Mouse (Mus musculus): ENCODE measurements at regions not wholly inside any gene's neighbourhood (a gene's known extent, or its start where the extent isn't known, plus 50 kb on each side); places are given as distances from the start of the nearest gene placed in this dataset.
"Not testable (repeated sequence)": the region's sequence is repeated elsewhere in the genome, so short reads cannot be mapped to it uniquely, and the experiment has no call there.

DNA sequence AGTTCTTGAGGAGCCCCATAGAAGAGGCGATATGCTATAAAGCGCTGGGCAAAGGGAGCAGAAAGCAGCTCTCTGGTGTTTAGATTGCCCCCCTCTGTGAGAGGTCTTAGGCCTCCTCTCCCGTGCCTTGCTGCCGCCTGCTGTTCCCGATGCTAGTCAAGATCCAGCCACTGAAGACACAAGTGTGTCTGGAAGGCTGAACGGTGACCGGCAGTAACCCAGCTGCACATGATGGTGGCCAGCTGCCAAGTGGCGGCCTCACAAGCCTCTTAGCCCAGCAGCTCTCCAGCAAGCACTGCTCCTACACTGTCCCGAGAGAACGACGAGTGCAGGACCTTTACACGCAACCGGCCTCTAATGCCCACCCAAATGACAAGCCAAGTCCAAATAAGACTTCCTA is 104.1 kb upstream of the Abca1 start:
- no peak for DNase-seq (ENCODE audit: low read depth, low spot score)

DNA sequence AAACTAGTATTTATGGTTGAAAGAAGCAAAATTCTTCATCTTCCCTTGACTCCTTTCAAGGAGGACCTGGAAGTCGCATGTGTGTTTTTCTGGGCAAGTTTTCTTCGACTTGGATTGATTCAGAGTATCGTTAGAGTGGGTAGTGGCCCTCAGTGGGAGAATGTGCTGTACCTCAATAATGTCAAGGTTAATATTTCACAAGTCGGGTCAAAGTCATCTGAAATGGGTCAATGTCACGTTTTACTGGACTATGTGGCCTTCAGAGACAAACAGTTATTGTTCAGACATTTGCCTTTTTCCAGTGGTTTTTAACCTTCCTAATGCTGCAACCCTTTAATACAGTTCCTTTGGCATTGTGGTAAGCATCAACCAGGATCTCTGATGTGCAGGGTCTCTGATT is 102.8 kb upstream of the Abca1 start:
- DNase-seq (ENCODE audit: low read depth, low spot score): no peak

DNA sequence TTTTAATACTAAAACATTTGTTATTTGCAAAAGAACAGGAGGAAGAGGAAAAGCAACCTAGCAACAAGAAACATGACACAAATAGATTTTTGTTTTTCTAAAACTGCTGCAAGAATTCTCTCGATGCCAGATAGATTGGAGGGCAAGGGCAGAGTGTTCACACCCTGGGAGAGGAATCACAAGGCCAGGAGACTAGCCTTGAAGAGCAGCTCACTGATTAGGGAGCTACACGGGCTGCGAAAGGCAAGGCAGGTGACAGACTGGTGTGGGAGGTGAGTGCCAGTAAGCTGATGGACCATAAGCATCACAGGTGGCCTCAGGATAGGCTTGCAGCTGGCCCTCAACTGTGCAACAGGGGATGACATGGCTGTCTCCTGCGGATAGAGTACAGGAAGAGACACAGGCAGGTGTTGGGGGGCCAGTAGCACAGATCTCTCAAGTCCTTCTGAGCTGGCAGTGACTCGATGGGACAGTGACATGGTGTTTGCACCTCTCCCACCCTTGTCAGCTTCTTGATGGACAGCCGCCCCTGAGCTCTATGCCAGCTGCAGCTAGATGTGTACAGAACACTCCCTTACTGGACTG is 102.0 kb upstream of the Abca1 start:
- DNase-seq (ENCODE audit: low read depth, low spot score): no peak

DNA sequence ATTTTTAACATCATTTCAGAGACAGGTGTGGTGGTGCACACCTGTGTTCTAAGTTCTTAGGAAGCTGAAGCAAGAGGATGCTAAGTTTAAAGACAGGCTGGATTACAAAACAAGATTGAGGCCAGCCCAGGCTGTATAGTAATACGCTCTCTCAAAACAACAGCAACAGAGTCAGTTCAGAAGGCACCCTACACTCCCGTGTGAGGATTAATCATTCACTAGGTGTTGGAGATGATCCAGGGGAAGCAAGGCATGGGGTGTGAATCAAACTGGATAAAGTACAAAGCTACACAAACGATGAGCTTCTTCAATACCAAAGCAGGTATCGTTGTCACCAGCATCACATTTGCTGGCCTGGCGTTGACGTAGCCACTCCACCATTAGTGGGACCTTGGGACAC is 99.3 kb upstream of the Abca1 start:
- DNase-seq (ENCODE audit: low read depth, low spot score): no peak

DNA sequence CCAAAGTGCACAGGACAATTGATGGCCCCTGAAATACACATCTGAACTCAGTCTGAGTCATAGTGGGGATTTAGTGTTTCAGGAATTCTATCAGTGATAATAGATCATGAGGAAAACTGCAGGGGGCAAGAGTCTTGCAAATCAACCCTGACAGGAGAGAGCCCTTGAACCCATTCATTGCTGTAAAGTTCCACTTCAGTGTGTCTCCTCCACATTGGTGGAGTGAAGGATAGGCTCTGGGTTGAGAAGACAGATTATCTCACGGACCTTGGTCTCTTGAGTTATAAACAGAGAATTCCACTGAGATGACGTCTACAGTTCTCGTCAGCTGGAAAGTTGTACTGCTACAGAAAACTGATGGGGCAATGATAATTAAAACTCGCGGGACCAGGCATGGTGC is 97.3 kb upstream of the Abca1 start:
- DNase-seq (ENCODE audit: low read depth, low spot score): no peak

DNA sequence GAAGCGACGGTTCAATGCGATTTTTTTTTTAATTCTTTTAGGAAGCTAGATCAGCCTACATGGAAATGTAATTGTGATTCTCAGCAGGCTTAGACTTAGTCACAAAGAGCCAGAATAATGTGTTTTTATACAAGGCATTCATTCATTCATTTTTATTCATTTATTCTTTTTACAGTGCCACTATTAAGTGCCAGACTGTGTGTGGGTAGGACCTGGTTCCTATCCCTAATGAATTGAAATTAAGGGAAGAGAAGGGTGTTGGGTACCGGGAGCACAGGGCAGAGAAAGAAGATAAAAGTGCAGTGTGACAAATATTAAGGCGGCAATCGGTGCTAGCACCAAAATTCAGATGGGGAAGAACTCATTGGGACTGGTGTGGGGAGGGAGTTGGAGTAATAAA is 94.8 kb upstream of the Abca1 start:
- DNase-seq (ENCODE audit: low read depth, low spot score): no peak

DNA sequence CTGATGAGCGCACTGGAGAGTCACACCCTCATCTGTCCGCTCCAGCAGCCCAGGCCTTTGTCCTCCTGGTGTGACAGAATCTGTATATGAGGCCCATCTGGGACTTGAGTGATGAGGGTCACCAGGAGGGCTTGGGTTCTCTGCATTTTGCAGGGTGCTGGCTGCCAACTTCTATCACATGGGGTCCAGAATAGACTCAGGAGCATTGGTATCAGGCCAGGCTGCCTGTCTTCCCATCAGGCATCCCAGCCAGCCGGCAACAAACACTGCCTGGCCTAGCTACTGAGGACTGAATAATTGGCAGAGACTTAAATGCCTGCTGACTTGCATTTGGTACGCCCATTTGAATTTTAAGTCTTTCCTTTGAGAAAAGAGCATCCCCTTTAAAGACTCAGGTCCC is 94.0 kb upstream of the Abca1 start:
- DNase-seq (ENCODE audit: low read depth, low spot score): no peak

DNA sequence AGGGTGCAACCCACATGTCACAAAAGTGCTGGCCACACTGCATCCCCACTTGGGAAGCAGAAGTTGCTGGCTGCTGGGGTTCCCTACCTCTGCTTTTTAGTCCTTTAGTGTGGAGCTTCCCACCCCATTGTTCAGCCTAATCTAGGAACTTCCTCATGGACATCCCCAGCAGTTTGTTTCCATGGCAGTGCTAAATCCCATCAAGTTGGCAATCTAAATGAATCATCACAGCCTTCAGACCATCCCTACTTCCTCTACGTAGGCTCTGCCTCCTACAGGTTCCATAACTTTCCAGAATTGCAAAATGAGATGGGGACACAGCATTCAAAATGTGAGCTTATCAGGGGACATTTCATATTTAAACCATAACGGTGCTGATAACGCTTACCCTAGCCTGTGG is 90.6 kb upstream of the Abca1 start:
- DNase-seq (ENCODE audit: low read depth, low spot score): no peak

DNA sequence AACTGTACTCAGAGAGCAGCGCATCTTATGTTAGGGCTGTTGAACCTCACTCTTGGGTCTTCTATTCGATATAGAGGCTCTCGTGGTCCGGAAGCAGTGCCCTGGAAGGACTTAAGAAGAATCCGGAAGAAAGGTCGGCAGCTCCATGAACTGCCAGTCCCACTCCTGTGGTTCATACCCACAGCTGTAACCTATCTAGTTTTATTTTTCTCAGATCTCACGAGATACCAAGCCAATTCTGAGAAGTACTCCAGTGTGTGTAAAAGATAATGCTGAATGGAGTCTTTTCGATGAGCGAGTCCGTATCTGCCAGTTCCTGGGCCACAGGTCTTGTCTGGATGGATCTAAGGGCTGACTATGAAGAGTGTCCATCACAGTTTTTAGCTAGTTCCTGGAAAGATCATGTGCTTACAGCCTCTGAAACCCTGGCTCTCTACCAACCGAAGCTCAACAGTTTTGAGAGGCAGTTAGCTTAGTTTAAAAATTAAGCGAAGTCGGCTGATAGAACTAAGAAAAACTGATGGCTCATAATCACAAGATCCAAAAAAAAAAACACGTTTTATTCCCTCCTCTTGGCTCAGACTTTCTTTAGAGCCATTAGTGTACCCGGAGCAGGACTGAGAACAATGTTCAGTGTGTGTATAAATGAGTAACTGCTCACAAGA is 86.5 kb upstream of the Abca1 start:
- DNase-seq (ENCODE audit: low read depth, low spot score): no peak

DNA sequence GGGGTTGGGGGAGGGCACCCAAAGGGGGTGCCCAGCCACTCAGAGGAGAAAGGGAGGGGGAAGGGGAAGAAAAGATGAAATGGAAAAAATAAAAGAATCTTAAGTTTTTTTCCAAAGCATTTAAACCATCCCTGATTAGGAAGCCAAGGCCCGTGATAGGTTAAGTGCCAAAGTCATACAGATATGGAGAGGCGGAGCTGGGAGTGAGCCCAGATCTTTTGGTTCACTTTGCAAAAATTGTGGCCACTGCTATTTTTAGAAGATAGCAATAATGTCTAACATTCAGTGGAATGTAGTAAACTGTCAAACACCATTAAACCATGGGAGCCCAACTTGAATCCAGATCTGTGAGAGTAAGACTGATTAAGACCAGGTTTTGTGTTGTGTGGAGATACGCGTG is 85.9 kb upstream of the Abca1 start:
- DNase-seq (ENCODE audit: low read depth, low spot score): no peak

DNA sequence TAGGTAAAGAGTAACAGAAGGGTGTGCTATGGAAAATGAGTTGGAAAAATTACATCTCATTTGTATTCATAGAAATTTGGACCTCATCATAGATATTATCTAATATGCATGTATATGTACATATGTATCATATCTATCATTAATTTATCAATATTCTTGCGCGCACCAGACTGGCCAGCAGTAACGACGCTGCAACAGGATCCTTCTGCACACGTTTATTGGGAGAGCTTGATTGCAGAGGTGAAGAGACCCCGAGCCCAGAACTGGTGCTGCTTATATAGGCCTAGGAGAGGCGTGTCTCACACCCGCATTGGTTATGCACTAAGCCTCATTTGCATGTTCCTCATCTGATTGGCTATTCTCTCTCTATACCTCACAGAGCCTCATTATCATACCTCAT is 83.8 kb upstream of the Abca1 start:
- DNase-seq (ENCODE audit: low read depth, low spot score): not testable (repeated sequence)

DNA sequence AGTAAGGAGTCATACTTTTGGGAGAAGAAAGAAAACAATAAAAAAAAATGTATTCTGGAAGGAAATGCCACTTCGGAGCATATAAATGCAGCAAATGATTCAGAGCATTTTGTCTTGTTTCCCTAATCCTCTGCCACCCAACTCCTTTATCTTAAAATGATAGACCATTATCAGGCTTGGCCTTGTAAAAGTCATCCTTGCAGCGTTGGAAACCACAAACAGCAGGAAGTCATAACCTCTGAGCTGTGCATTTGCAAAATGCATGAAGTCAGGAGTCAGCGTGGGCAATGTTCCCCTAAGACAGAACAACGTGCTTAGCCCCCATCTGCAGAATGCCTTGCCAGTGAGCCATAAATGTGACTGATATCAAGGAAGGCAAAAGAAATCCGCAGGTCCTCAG is 80.2 kb upstream of the Abca1 start:
- no peak for DNase-seq (ENCODE audit: low read depth, low spot score)

DNA sequence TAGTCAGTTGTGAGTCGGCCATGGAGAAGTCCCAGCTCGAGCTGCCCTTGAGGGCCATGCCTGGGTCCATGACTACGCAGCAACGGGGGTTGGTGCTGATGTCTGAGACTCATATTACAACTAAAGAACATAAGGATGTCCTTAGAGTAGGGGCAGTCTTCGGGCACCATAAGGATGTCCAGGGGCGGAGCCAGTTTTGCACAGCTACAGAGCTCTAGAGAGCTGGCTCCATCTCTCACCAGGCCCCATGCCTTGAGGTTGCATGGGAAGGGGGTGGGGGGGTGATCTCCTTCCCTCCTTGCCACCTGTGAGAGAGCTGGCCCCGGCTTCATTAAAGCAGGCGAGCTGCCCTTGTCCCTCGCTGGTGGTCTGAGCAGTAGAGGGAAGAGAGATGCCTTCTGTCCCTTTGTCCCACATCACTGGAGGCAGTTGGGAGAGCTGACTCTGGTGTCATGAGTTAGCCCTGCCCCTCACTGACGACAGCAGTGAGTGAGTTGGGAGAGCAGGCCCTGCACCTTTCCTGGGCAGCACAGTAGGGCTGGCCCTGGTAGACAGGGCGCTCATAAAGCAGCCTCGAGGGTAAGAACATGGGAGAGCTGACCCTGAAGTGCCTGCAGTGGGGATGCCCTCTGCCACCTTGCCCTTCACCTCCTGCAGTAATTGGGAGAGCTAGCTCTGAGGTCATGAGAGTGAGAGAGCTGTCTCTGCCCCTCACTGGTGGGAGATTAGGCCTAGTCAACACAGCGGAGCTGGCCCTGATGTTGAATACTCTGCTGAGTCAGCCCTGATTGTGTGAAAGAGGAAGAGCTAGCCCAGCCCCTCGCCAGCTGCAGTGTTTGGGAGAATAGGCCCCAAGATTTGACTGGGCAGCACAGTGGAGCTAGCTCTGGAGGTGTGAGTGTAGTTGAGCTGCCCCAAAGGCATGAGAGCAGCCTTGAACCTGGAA is 78.9 kb upstream of the Abca1 start:
- DNase-seq (ENCODE audit: low read depth, low spot score): no peak

DNA sequence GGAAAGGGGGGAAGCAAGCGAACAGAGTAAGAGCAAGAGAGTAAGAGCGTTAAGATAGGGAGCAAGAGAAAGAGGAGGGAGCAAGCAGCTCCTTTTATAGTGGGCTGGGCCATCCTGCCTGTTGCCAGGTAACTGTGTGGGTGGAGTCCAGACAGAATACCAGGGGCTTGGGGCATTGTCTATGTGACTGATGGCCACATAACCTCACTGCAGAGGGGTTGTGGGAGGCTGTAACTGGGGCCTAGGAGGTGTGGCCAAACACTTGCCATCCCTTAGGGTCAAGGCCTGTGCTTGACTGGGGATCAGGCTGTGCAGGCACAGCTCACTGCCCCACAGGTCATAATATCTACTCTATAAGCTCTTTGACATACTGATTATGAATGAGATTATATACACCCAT is 76.2 kb upstream of the Abca1 start:
- no peak for DNase-seq (ENCODE audit: low read depth, low spot score)

DNA sequence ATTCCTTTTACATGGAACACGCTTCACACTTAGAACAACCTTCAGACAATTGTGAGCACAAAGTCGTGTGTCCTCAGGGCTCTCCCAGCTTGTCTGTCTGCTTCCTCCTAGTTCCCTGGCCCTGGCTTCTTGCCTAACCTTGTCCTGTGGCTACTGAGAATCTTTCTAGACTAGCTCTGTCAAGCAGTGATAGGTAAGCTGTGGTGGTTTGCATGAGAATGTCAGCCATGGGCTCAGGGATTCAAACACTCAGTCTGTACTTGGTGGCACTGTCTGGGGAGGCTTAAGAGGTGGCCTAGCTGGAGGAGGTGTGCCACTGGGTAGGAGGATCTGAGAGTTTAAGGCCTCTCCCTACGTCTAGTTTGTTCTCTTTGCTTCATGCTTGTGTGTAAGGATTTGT is 72.7 kb upstream of the Abca1 start:
- no peak for DNase-seq (ENCODE audit: low read depth, low spot score)

DNA sequence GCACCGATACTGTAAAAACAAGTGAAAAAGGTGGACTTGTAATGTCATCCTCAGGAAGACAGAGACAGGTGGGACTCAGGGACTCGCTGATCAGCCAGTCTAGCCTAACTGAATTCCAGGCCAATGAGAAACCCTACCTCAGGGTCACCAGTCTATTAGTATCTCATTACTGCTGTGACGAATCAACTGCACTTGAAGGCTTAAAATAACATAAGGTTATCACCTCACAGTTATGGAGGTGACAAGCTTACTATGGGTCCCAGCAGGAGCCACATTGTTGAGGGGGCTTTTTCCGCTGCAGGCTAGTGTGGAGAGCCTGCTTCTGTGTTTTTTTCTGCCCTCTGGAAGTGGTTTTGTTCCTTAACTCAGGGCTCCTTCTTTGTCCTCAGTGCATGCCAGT is 72.2 kb upstream of the Abca1 start:
- DNase-seq (ENCODE audit: low read depth, low spot score): no peak

DNA sequence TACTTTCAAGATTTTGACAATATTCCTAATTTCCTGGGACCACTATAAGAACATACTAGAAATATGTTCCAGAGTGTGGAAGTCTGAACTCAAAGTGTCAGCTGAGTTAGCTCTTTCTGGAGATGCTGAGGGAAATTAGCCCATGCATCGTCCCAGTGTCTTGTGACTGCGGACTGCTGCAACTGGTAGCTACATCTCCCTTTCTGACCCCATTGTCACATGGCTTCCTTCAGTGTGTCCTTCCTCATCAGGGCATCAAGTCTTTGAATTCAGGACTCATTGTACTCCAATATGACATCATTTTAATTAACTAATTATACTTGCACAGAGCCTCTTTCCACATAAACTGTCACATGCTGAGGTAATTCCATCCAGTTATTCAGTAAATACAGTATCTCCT is 71.4 kb upstream of the Abca1 start:
- no peak for DNase-seq (ENCODE audit: low read depth, low spot score)

DNA sequence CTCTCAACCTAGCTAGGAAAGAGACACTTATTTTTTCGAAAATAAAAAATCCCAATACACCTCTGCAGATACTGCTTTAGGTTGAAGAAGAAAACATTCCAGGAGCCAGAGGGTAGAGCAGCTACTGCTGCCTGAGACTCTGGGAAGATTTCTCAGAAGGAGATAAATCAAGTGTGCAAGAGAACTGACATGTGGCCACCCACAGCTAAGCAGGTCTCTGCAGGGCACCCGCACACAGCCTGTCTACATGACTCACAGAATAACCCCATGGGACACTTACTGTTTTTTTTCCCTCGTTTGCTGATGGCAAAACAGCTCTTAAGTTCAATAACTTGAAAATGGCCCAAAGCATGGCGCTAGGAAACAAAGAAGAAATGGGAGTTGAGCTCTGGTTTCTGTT is 68.7 kb upstream of the Abca1 start:
- no peak for DNase-seq (ENCODE audit: low read depth, low spot score)

DNA sequence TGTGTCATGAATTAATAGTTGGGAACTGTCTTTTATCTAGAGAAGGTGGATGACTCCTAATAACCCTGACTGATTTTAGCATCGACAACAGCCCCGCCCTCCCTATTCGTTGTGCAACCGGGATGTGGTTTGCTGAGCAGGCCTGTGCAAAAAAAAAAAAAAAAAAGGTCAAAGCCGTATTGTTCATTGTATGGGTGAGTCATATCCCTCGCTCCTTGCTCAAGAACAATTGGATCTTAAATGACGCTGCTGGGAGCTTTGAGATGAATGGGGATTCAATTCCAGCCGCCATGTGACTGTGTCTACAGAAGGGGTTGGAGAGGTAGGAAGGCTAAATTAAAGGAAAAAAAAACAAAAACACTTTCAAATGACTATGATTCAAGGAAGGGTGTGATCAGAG is 68.1 kb upstream of the Abca1 start:
- DNase-seq (ENCODE audit: low read depth, low spot score): no peak

DNA sequence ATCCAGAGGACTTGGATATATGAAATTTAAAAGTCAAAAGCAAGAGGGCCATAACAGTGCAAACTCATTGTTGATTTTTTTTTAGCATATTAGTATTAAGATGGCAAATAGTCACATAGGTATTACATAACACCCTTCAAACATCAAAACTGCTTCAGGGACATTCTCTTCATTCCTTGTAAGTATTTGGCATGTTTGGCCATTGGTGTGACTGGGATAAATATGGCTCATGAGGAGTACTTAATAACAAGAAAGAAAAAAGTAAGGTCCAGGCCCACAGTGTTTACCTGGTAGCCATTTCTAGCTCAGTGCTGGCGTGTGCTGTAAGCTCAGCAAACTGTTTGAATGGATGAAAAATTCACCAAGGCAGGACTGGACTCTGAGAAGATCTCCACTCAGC is 67.4 kb upstream of the Abca1 start:
- DNase-seq (ENCODE audit: low read depth, low spot score): no peak

DNA sequence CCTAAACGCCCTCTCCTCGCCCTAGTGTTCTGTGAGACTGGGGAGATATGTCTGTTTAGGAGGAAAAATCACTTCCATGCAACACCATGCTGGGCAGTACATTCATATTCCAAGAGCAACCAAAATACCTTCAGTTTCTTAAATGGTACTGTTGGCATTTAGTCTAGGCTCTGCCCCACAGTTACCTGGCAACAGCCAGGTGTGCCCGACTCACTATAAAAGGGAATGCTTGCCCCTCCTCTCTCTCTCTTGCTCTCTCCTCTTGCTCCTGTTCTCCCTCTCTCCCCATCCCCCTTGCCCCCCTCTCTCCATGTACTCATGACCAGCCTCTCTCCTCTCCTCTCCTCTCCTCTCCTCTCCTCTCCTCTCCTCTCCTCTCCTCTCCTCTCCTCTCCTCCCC is 66.7 kb upstream of the Abca1 start:
- no peak for DNase-seq (ENCODE audit: low read depth, low spot score)

DNA sequence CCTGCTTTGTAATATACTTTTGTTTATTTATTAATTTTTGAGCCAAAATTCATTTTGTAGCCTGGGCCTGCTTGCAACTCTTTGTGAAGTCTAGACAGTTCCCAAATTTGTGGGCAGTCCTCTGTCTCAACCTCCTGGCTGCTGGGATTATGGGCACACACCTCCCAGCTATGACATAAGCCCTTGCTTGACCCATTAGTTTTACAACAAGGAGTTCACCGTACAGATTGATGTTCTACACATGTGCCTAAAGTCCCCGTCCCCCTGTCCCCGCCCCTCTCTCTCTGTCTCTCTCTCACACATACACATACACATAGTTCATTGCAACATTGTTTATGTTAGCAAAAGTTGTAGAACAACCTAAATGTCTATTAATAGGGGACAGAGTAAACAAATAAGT is 63.7 kb upstream of the Abca1 start:
- no peak for DNase-seq (ENCODE audit: low read depth, low spot score)

DNA sequence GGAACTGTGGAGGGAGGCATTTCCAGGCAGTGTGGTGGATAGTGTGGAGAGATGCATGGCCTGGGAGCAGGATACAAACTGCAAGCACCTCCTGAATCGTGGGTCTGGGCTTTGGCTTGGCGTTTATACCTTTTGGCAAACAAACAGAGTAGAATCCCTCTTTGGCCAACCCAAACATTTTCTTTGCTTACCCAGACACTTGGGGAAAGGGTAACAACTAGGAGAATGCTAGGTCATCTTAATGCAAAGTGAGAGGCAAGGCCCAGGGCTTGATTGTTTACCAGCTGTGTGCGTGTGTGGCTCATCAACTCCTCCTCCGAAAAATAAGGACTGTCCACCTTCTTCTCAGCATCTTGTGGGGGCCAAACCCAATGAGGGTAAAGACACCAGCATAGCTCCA is 61.1 kb upstream of the Abca1 start:
- no peak for DNase-seq (ENCODE audit: low read depth, low spot score)

Measured in c-Kit-negative CD71-positive TER-119-positive erythroid progenitor cells, embryonic 14.5 days (primary cell).